Mouse (Mus musculus) liver, embryonic 12.5 days (tissue): ENCODE measurements around the gene Art4. TPM values are rescaled to one million over a fixed set of nuclear protein-coding genes. Genes with fewer than 3 reads are reported as not detected.

Source experiments
- ATAC-seq: fragments of 200-750 bp; cut with Nextera tagmentation; 2 replicates; pipeline ENCODE4 v1.8.0; 2017; ENCODE audit warnings: moderate number of reproducible peaks, mild to moderate bottlenecking, moderate library complexity
- H3K27ac ChIP-seq: fragments of 300-500 bp; sonication (generic); 2 replicates; pipeline ENCODE4 v1.5.1; 2016; ENCODE audit warnings: mild to moderate bottlenecking
- H3K27me3 ChIP-seq: fragments of 300-500 bp; sonication (generic); replicated peaks from 2 replicates; pipeline ENCODE4 v1.6.1; 2016; ENCODE audit warnings: mild to moderate bottlenecking, moderate library complexity
- H3K36me3 ChIP-seq: fragments of 300-500 bp; sonication (generic); 2 replicates; pipeline ENCODE4 v1.6.1; 2016; ENCODE audit warnings: mild to moderate bottlenecking, moderate library complexity
- H3K4me1 ChIP-seq: fragments of 300-500 bp; sonication (generic); 2 replicates; pipeline ENCODE4 v1.6.1; 2016
- H3K4me2 ChIP-seq: fragments of 300-500 bp; sonication (generic); 2 replicates; pipeline ENCODE4 v1.6.1; 2016; ENCODE audit warnings: mild to moderate bottlenecking, moderate library complexity
- H3K4me3 ChIP-seq: fragments of 300-500 bp; sonication (generic); 2 replicates; pipeline ENCODE4 v1.5.1; 2016; ENCODE audit warnings: mild to moderate bottlenecking, moderate library complexity
- H3K9ac ChIP-seq: fragments of 300-500 bp; sonication (generic); 2 replicates; pipeline ENCODE4 v1.6.1; 2016; ENCODE audit warnings: mild to moderate bottlenecking, moderate library complexity
- H3K9me3 ChIP-seq: fragments of 300-500 bp; sonication (generic); replicated peaks from 2 replicates; pipeline ENCODE4 v1.6.1; 2016; ENCODE audit warnings: mild to moderate bottlenecking, moderate library complexity
- WGBS: fragments of 180-500 bp; shearing (Covaris S2); methylation state at CpG from one replicate; pipeline ENCODE4 v1.1.7; 2016; ENCODE audit not compliant: insufficient replicate concordance; 5-methylcytosine and 5-hydroxymethylcytosine counted together
- polyA plus RNA-seq: library from polyadenylated mRNA; unstranded; fragments of >200 nt; fragmentation: Nextera tagmentation; extraction: Ambion mirVana; gene quantifications from 2 replicates; pipeline ENCODE4 v1.2.1, GENCODE M21; 2016

The Art4 gene
- polyA plus RNA-seq, 1 experiment from 2014 or later = 27.0 TPM

GRCm38 (mm10) chr6:136861020-136861419 is 3.5 kb upstream of the Art4 start:
- H3K9ac ChIP-seq = no peak overlapping the region
- H3K27me3 ChIP-seq = no peaks in the 10 kb centered on the region
- no peaks in the 10 kb centered on the region for H3K9me3 ChIP-seq
- H3K4me2 ChIP-seq = no peak overlapping the region
- H3K36me3 ChIP-seq = no peaks in the 10 kb centered on the region; the same call in 1 of the 2 replicates
- WGBS = 44% methylated on average over 9 of the region's 9 CpGs
- H3K4me1 ChIP-seq = peaks cover 50% of the 10 kb centered on the region
- peak overlapping the region; percentile 98 for H3K27ac ChIP-seq
- ATAC-seq = no peak
- no peak overlapping the region for H3K4me3 ChIP-seq

DNA sequence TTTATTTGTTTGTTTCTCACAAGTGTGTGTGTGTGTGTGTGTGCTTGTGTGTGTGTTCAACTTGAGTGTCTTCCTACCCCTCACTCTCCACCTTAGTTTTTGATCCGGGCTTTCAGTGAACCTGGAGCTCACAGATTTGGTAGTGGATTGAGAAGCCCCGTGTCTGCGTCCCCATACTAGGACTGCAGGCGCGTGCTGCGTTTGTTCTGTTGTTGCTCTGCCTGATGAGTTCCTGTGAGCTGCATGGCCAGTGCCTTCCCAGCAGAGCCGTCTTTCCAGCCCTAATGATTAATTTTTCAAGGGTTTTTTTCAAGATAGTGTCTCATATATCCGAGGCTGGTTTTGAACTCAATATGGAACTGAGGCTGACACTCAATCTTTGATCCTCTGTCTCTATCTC is 887 bp upstream of the Art4 start:
- Histone ChIP-seq H3K9ac (peak overlapping the region; percentile 66), H3K27ac (peak overlapping the region; percentile 98), H3K4me2 (peak overlapping the region; percentile 70), H3K9me3 (no peaks in the 10 kb centered on the region), H3K27me3 (no peaks in the 10 kb centered on the region), H3K4me1 (peaks cover 67% of the 10 kb centered on the region), H3K36me3 (peaks cover 18% of the 10 kb centered on the region), H3K4me3 (peak overlapping the region; percentile 73)
- WGBS = 33% methylated on average over 8 of the region's 8 CpGs
- ATAC-seq = no peak

GRCm38 (mm10) chr6:136857873-136858260 is 334 bp upstream of the Art4 start:
- Histone ChIP-seq H3K27ac (peak overlapping the region; percentile 98), H3K36me3 (peaks cover 23% of the 10 kb centered on the region), H3K9me3 (no peaks in the 10 kb centered on the region), H3K4me1 (peaks cover 73% of the 10 kb centered on the region), H3K4me3 (peak overlapping the region; percentile 73), H3K9ac (peak overlapping the region; percentile 66), H3K4me2 (peak overlapping the region; percentile 70), H3K27me3 (no peaks in the 10 kb centered on the region)
- WGBS = 2% methylated on average over 11 of the region's 11 CpGs
- peak; percentile 74 for ATAC-seq

- H3K9ac ChIP-seq = peak overlapping the region; percentile 83
- H3K36me3 ChIP-seq = peaks cover 40% of the 10 kb centered on the region
- WGBS = 21% methylated on average over 14 of the region's 14 CpGs
- peaks cover 87% of the 10 kb centered on the region for H3K4me1 ChIP-seq
- H3K27ac ChIP-seq = peak overlapping the region; percentile 98
- no peaks in the 10 kb centered on the region for H3K27me3 ChIP-seq
- H3K4me2 ChIP-seq = peak overlapping the region; percentile 70
- peak; percentile 25; the same call in 1 of the 2 replicates for ATAC-seq
- peak overlapping the region; percentile 73 for H3K4me3 ChIP-seq
- no peaks in the 10 kb centered on the region for H3K9me3 ChIP-seq
Observed at GRCm38 (mm10) chr6:136856071-136856636, 1.4 kb downstream of the Art4 start.

- Histone ChIP-seq H3K27me3 (no peaks in the 10 kb centered on the region), H3K27ac (peak overlapping the region; percentile 98), H3K36me3 (peaks cover 50% of the 10 kb centered on the region), H3K9ac (peak overlapping the region; percentile 83), H3K9me3 (no peaks in the 10 kb centered on the region), H3K4me3 (peak overlapping the region; percentile 73), H3K4me1 (peaks cover 87% of the 10 kb centered on the region), H3K4me2 (peak overlapping the region; percentile 70)
- WGBS = 34% methylated on average over 2 of the region's 2 CpGs
- no peak for ATAC-seq
Observed at GRCm38 (mm10) chr6:136855183-136855582, 2.4 kb downstream of the Art4 start.

- Histone ChIP-seq H3K9ac (peak overlapping the region; percentile 83), H3K4me3 (peak overlapping the region; percentile 73), H3K9me3 (no peaks in the 10 kb centered on the region), H3K27ac (peak overlapping the region; percentile 98), H3K4me1 (peaks cover 87% of the 10 kb centered on the region), H3K36me3 (peaks cover 58% of the 10 kb centered on the region), H3K27me3 (no peaks in the 10 kb centered on the region), H3K4me2 (peak overlapping the region; percentile 70)
- ATAC-seq = no peak
- WGBS = 57% methylated on average over 11 of the region's 11 CpGs
Observed at GRCm38 (mm10) chr6:136854361-136854781, 3.2 kb downstream of the Art4 start.

DNA sequence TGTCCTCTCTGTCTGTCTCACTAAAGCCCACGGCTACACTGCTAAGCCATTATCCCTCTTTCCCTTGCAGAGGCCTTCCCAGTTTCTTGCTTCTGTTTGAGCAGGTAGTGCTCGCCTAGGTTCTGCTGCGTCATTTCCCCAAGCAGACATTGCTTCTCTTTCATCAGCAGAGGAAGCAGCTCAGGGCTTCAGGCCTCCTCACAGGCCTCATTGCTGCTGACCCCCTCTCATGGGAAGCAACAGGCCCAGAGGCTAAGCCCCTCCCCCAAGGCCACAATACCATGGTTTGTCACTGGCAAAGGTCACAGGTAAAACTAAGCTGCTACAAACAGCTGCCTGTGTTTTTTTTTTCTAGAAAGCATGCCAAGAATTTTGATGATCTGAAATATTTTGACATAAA is 4.8 kb downstream of the Art4 start:
- peaks cover 74% of the 10 kb centered on the region for H3K36me3 ChIP-seq
- peak overlapping the region; percentile 67 for H3K27ac ChIP-seq
- peak overlapping the region; percentile 70 for H3K4me2 ChIP-seq
- H3K27me3 ChIP-seq = no peaks in the 10 kb centered on the region
- peaks cover 87% of the 10 kb centered on the region for H3K4me1 ChIP-seq
- H3K9me3 ChIP-seq = no peaks in the 10 kb centered on the region
- peak overlapping the region; percentile 58 for H3K9ac ChIP-seq
- ATAC-seq = no peak
- peak overlapping the region; percentile 73 for H3K4me3 ChIP-seq
- WGBS = 35% methylated on average over 3 of the region's 3 CpGs

DNA sequence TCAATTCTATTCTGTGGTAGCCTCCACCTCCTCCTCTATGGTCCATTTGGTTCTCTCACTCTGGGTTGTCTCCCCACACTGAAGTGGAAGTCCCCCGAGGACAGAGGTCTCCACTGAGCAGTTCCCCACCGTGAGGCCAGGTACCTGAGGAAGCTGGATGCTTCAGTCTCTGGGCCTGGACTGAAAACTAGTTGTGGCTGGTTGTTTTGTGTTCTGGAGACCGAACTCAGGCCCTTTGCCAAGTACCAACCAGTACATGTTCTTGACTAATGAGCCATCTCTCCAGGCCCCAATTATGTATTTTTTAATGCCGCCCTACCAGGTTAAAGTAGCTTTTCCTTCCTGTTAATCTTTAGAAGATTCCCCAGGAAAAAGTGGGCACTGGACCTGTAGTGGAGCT is 5.2 kb downstream of the Art4 start:
- no peaks in the 10 kb centered on the region for H3K9me3 ChIP-seq
- peak overlapping the region; percentile 67 for H3K27ac ChIP-seq
- H3K9ac ChIP-seq = peak overlapping the region; percentile 58
- H3K36me3 ChIP-seq = peaks cover 78% of the 10 kb centered on the region
- peak overlapping the region; percentile 73 for H3K4me3 ChIP-seq
- WGBS = 74% methylated on average over 4 of the region's 4 CpGs
- no peaks in the 10 kb centered on the region for H3K27me3 ChIP-seq
- H3K4me2 ChIP-seq = peak overlapping the region; percentile 70
- ATAC-seq = no peak
- peaks cover 90% of the 10 kb centered on the region for H3K4me1 ChIP-seq

DNA sequence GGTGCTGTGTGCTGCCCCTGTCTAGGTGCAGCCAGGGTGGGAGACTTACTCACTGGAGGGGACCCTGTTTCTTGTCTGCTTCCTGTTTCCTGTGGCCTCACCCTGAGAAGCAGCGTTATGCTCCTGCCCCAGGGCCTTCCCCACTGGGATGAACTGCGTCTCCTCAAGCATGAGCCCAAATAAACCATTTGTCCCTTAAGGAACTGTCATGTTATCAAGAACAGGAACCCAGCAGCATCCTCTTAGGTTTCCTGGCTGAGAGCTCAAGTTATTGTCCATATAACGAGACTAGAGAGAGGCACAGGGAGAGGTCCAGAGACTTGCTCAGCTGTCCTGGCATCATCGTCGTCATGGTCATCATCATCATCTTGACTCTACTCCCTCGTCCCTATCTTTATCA is 7.3 kb downstream of the Art4 start:
- H3K9ac ChIP-seq = no peak overlapping the region; the same call in 1 of the 2 replicates
- peaks cover 84% of the 10 kb centered on the region for H3K4me1 ChIP-seq
- H3K36me3 ChIP-seq = peaks cover 91% of the 10 kb centered on the region
- H3K4me3 ChIP-seq = no peak overlapping the region
- no peaks in the 10 kb centered on the region for H3K27me3 ChIP-seq
- peak overlapping the region; percentile 66 for H3K27ac ChIP-seq
- WGBS = 46% methylated on average over 6 of the region's 6 CpGs
- H3K4me2 ChIP-seq = peak overlapping the region; percentile 12
- H3K9me3 ChIP-seq = no peaks in the 10 kb centered on the region
- ATAC-seq = no peak

DNA sequence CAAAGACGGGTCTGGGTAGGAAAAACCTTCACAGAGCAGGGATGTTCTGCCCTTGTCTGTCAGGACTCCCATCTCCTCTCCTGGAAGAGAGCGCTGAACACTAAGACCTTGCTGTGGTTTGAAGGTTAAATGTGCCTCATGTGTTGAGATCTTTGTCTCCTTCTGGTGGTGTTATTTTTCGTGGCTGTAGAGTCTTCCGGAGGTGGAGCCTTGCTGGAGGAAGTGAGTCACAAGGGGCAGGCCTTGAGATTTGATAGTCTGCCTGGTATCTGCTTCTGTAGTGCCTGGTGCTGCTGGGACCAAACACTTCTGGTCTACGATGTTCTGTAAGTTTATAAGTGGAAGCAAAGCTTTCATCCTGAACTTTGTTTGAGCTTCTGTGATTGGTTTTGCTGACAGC is 8.6 kb downstream of the Art4 start:
- no peak for ATAC-seq
- Histone ChIP-seq H3K4me1 (peaks cover 71% of the 10 kb centered on the region), H3K36me3 (peaks cover 79% of the 10 kb centered on the region)

GRCm38 (mm10) chr6:136848399-136848798 is 9.1 kb downstream of the Art4 start:
- Histone ChIP-seq H3K9me3 (no peaks in the 10 kb centered on the region), H3K9ac (peak overlapping the region; percentile 49; the same call in 1 of the 2 replicates), H3K4me2 (peak overlapping the region; percentile 51), H3K27ac (peak overlapping the region; percentile 80), H3K27me3 (no peaks in the 10 kb centered on the region), H3K4me3 (peak overlapping the region; percentile 11), H3K4me1 (peaks cover 66% of the 10 kb centered on the region), H3K36me3 (peaks cover 73% of the 10 kb centered on the region)
- peak; percentile 69 for ATAC-seq
- WGBS = 40% methylated on average over 8 of the region's 8 CpGs

More for the DNA sequence above, 8.6 kb downstream of the Art4 start:
- peak overlapping the region; percentile 80 for H3K27ac ChIP-seq
- H3K9ac ChIP-seq = peak overlapping the region; percentile 49; the same call in 1 of the 2 replicates
- peak overlapping the region; percentile 51 for H3K4me2 ChIP-seq
- H3K27me3 ChIP-seq = no peaks in the 10 kb centered on the region
- 73% methylated on average over 5 of the region's 5 CpGs for WGBS
- peak overlapping the region; percentile 11; the same call in 1 of the 2 replicates for H3K4me3 ChIP-seq
- H3K9me3 ChIP-seq = no peaks in the 10 kb centered on the region

DNA sequence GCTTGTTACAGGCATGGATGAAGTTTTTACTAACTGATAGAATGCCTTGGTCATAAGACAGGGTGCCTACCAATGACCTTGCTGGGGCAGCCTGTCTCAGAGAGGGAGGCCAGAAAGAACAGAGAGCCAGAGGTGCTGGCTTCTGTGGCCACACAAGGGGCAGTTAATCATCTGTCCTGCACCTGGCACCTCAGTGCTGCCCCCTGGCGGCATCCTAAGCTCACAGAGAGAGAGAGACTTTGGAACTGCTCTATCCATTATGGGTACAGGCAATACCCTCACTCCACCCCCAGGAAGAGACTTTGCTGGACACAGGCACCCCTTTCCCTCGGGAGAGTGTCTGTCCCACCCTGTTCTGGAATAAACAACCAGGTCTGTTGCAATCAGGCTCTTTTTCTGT is 9.7 kb downstream of the Art4 start:
- WGBS = 18% methylated on average over 2 of the region's 2 CpGs

More for the DNA sequence above, 9.7 kb downstream of the Art4 start:
- H3K4me1 ChIP-seq = peaks cover 61% of the 10 kb centered on the region
- H3K36me3 ChIP-seq = peaks cover 67% of the 10 kb centered on the region
- peak overlapping the region; percentile 51 for H3K4me2 ChIP-seq
- peak overlapping the region; percentile 80 for H3K27ac ChIP-seq
- ATAC-seq = peak; percentile 79
- H3K9me3 ChIP-seq = no peaks in the 10 kb centered on the region
- 0 out of 2 replicates have a peak overlapping the region, but pooled peaks have one; percentile 11 for H3K4me3 ChIP-seq
- H3K27me3 ChIP-seq = no peaks in the 10 kb centered on the region
- H3K9ac ChIP-seq = no peak overlapping the region
